Mouse (Mus musculus) hindbrain, embryonic 15.5 days (tissue): ENCODE results near the gene Smarcd2. TPM values are rescaled to one million over a fixed set of nuclear protein-coding genes. Genes with fewer than 3 reads are reported as not detected.

ENCODE experiments used
- ATAC-seq: fragments of 200-750 bp; cut with Nextera tagmentation; 2 replicates; pipeline ENCODE4 v1.8.0; 2017; ENCODE audit warnings: low read depth, moderate number of reproducible peaks, moderate TSS enrichment; ENCODE audit not compliant: low FRiP score
- H3K27ac ChIP-seq: fragments of 300-500 bp; sonication (generic); replicated peaks from 2 replicates; pipeline ENCODE4 v1.5.1; 2015; ENCODE audit warnings: mild to moderate bottlenecking, inconsistent platforms
- H3K27me3 ChIP-seq: fragments of 300-500 bp; sonication (generic); 2 replicates; pipeline ENCODE4 v1.6.1; 2015; ENCODE audit warnings: control low read depth, inconsistent platforms
- H3K36me3 ChIP-seq: fragments of 300-500 bp; sonication (generic); 2 replicates; pipeline ENCODE4 v1.6.1; 2015; ENCODE audit warnings: control low read depth, inconsistent platforms
- H3K4me1 ChIP-seq: fragments of 300-500 bp; sonication (generic); replicated peaks from 2 replicates; pipeline ENCODE4 v1.6.1; 2015; ENCODE audit warnings: control low read depth, inconsistent platforms
- H3K4me2 ChIP-seq: fragments of 300-500 bp; sonication (generic); 2 replicates; pipeline ENCODE4 v1.6.1; 2015; ENCODE audit warnings: moderate library complexity, mild to moderate bottlenecking, inconsistent platforms
- H3K4me3 ChIP-seq: fragments of 300-500 bp; sonication (generic); 2 replicates; pipeline ENCODE4 v1.5.1; 2015; ENCODE audit warnings: mild to moderate bottlenecking, inconsistent platforms
- H3K9ac ChIP-seq: fragments of 300-500 bp; sonication (generic); 2 replicates; pipeline ENCODE4 v1.6.1; 2015; ENCODE audit warnings: inconsistent platforms
- H3K9me3 ChIP-seq: fragments of 300-500 bp; sonication (generic); 2 replicates; pipeline ENCODE4 v1.6.1; 2016; ENCODE audit warnings: control low read depth, inconsistent platforms
- WGBS: fragments of 180-500 bp; shearing (Covaris S2); methylation state at CpG from one replicate; pipeline ENCODE4 v1.1.7; 2015; 5-methylcytosine and 5-hydroxymethylcytosine counted together
- polyA plus RNA-seq: library from polyadenylated mRNA; unstranded; fragments of >200 nt; fragmentation: Nextera tagmentation; extraction: Ambion mirVana; gene quantifications from 2 replicates; pipeline ENCODE4 v1.2.1, GENCODE M21; 2015

Gene Smarcd2
- polyA plus RNA-seq, 1 experiment from 2014 or later = 11.6 TPM

- H3K4me1 ChIP-seq = no peaks in the 10 kb centered on the region
- no peak overlapping the region for H3K4me2 ChIP-seq
- no peaks in the 10 kb centered on the region for H3K36me3 ChIP-seq
- H3K9ac ChIP-seq = no peak overlapping the region
- H3K4me3 ChIP-seq = no peak overlapping the region
- no peak for ATAC-seq
- no peaks in the 10 kb centered on the region for H3K9me3 ChIP-seq
- WGBS = 17% methylated on average over 2 of the region's 2 CpGs
- H3K27ac ChIP-seq = no peak overlapping the region
- no peaks in the 10 kb centered on the region for H3K27me3 ChIP-seq
Measured at GRCm38 (mm10) chr11:106302634-106303033, 29.9 kb upstream of the Smarcd2 start.

- no peak within 1 kb of the TSS for H3K9ac ChIP-seq
- no peak within 1 kb of the TSS for H3K27ac ChIP-seq
Measured at GRCm38 (mm10) chr11:106301765-106302164, 29.0 kb upstream of the Smarcd2 start, which contains the start of gene Gh. Gene Gh (minus strand): TSS chr11:106301865.

GRCm38 (mm10) chr11:106291861-106292260 lies 19.1 kb upstream of the Smarcd2 start:
- no peaks in the 10 kb centered on the region for H3K36me3 ChIP-seq
- H3K27ac ChIP-seq = no peak overlapping the region
- no peaks in the 10 kb centered on the region for H3K9me3 ChIP-seq
- ATAC-seq = no peak
- no peaks in the 10 kb centered on the region for H3K27me3 ChIP-seq
- no peak overlapping the region for H3K4me3 ChIP-seq
- no peak overlapping the region for H3K4me2 ChIP-seq
- H3K9ac ChIP-seq = no peak overlapping the region
- WGBS = 93% methylated on average over 2 of the region's 2 CpGs
- H3K4me1 ChIP-seq = no peaks in the 10 kb centered on the region

More at GRCm38 (mm10) chr11:106301765-106302164, 29.0 kb upstream of the Smarcd2 start, which contains the start of gene Gh:
- Histone ChIP-seq H3K9me3 (no peaks in the 10 kb centered on the region), H3K4me2 (no peak within 1 kb of the TSS), H3K4me1 (no peaks in the 10 kb centered on the region), H3K27me3 (no peaks in the 10 kb centered on the region), H3K36me3 (no peaks in the 10 kb centered on the region), H3K4me3 (no peak within 1 kb of the TSS)
- WGBS = 84% methylated on average over 9 of the region's 9 CpGs
- no peak for ATAC-seq

GRCm38 (mm10) chr11:106290376-106290775 lies 17.6 kb upstream of the Smarcd2 start:
- no peak overlapping the region for H3K4me3 ChIP-seq
- no peak overlapping the region for H3K9ac ChIP-seq
- H3K27ac ChIP-seq = no peak overlapping the region
- H3K4me2 ChIP-seq = no peak overlapping the region
- WGBS = 89% methylated on average over 5 of the region's 5 CpGs
- H3K27me3 ChIP-seq = no peaks in the 10 kb centered on the region
- H3K36me3 ChIP-seq = no peaks in the 10 kb centered on the region
- H3K9me3 ChIP-seq = no peaks in the 10 kb centered on the region
- no peak for ATAC-seq
- H3K4me1 ChIP-seq = no peaks in the 10 kb centered on the region

- Histone ChIP-seq H3K4me1 (no peaks in the 10 kb centered on the region), H3K9me3 (no peaks in the 10 kb centered on the region), H3K36me3 (no peaks in the 10 kb centered on the region), H3K4me3 (no peak overlapping the region), H3K4me2 (no peak overlapping the region), H3K27ac (no peak overlapping the region), H3K27me3 (no peaks in the 10 kb centered on the region), H3K9ac (no peak overlapping the region)
- no peak for ATAC-seq
- WGBS = 59% methylated on average over 8 of the region's 8 CpGs
Measured at GRCm38 (mm10) chr11:106289369-106289768, 16.6 kb upstream of the Smarcd2 start.

GRCm38 (mm10) chr11:106286987-106287386 lies 14.2 kb upstream of the Smarcd2 start:
- 68% methylated on average over 11 of the region's 11 CpGs for WGBS
- H3K27me3 ChIP-seq = no peaks in the 10 kb centered on the region
- H3K4me3 ChIP-seq = no peak overlapping the region
- no peak overlapping the region for H3K4me2 ChIP-seq
- no peak overlapping the region for H3K27ac ChIP-seq
- no peaks in the 10 kb centered on the region for H3K9me3 ChIP-seq
- ATAC-seq = no peak
- no peaks in the 10 kb centered on the region for H3K36me3 ChIP-seq
- H3K9ac ChIP-seq = no peak overlapping the region
- H3K4me1 ChIP-seq = no peaks in the 10 kb centered on the region

GRCm38 (mm10) chr11:106286206-106286605 lies 13.4 kb upstream of the Smarcd2 start:
- H3K9ac ChIP-seq = no peak overlapping the region
- no peaks in the 10 kb centered on the region for H3K9me3 ChIP-seq
- H3K27me3 ChIP-seq = no peaks in the 10 kb centered on the region
- no peak overlapping the region for H3K4me2 ChIP-seq
- 91% methylated on average over 7 of the region's 7 CpGs for WGBS
- H3K4me1 ChIP-seq = no peaks in the 10 kb centered on the region
- H3K27ac ChIP-seq = no peak overlapping the region
- H3K36me3 ChIP-seq = no peaks in the 10 kb centered on the region
- ATAC-seq = no peak
- no peak overlapping the region for H3K4me3 ChIP-seq

- Histone ChIP-seq H3K9me3 (no peaks in the 10 kb centered on the region), H3K9ac (no peak overlapping the region), H3K27ac (no peak overlapping the region), H3K4me3 (no peak overlapping the region), H3K27me3 (no peaks in the 10 kb centered on the region), H3K4me2 (no peak overlapping the region), H3K36me3 (no peaks in the 10 kb centered on the region), H3K4me1 (no peaks in the 10 kb centered on the region)
- WGBS = 68% methylated on average over 8 of the region's 8 CpGs
- no peak for ATAC-seq
Measured at GRCm38 (mm10) chr11:106284126-106284525, 11.4 kb upstream of the Smarcd2 start.

- WGBS = 93% methylated on average over 4 of the region's 4 CpGs
- H3K27me3 ChIP-seq = no peaks in the 10 kb centered on the region
- H3K4me1 ChIP-seq = no peaks in the 10 kb centered on the region
- no peak overlapping the region for H3K9ac ChIP-seq
- H3K36me3 ChIP-seq = no peaks in the 10 kb centered on the region
- H3K4me3 ChIP-seq = no peak overlapping the region
- H3K9me3 ChIP-seq = no peaks in the 10 kb centered on the region
- ATAC-seq = no peak
- no peak overlapping the region for H3K4me2 ChIP-seq
- H3K27ac ChIP-seq = no peak overlapping the region
Measured at GRCm38 (mm10) chr11:106283371-106283770, 10.6 kb upstream of the Smarcd2 start.

- Histone ChIP-seq H3K9ac (no peak overlapping the region), H3K27ac (no peak overlapping the region), H3K4me3 (no peak overlapping the region), H3K4me1 (no peaks in the 10 kb centered on the region), H3K9me3 (no peaks in the 10 kb centered on the region), H3K36me3 (no peaks in the 10 kb centered on the region), H3K4me2 (no peak overlapping the region), H3K27me3 (no peaks in the 10 kb centered on the region)
- 89% methylated on average over 6 of the region's 6 CpGs for WGBS
- ATAC-seq = no peak
Measured at GRCm38 (mm10) chr11:106282452-106282851, 9.7 kb upstream of the Smarcd2 start.

- Histone ChIP-seq H3K4me3 (peak within 1 kb of the TSS; percentile 23), H3K36me3 (no peaks in the 10 kb centered on the region), H3K9me3 (no peaks in the 10 kb centered on the region), H3K27ac (no peak within 1 kb of the TSS), H3K4me2 (peak within 1 kb of the TSS; percentile 55), H3K27me3 (no peaks in the 10 kb centered on the region), H3K4me1 (peaks cover 14% of the 10 kb centered on the region), H3K9ac (no peak within 1 kb of the TSS)
- 10% methylated on average over 25 of the region's 25 CpGs for WGBS
- peak; percentile 66 for ATAC-seq
Measured at GRCm38 (mm10) chr11:106276454-106276853, 3.7 kb upstream of the Smarcd2 start, which contains the start of gene Tcam1. Gene Tcam1 (plus strand): TSS chr11:106276672.

GRCm38 (mm10) chr11:106274971-106275411 lies 2.2 kb upstream of the Smarcd2 start:
- H3K9ac ChIP-seq = no peak overlapping the region
- no peak overlapping the region for H3K27ac ChIP-seq
- peaks cover 28% of the 10 kb centered on the region for H3K4me1 ChIP-seq
- H3K9me3 ChIP-seq = no peaks in the 10 kb centered on the region
- WGBS = 89% methylated on average over 7 of the region's 7 CpGs
- no peak overlapping the region for H3K4me3 ChIP-seq
- no peaks in the 10 kb centered on the region for H3K36me3 ChIP-seq
- no peak overlapping the region for H3K4me2 ChIP-seq
- H3K27me3 ChIP-seq = no peaks in the 10 kb centered on the region
- ATAC-seq = no peak

GRCm38 (mm10) chr11:106274374-106274773 lies 1.6 kb upstream of the Smarcd2 start:
- Histone ChIP-seq H3K9ac (no peak overlapping the region), H3K4me3 (no peak overlapping the region), H3K27me3 (no peaks in the 10 kb centered on the region), H3K4me1 (peaks cover 30% of the 10 kb centered on the region), H3K36me3 (no peaks in the 10 kb centered on the region), H3K9me3 (no peaks in the 10 kb centered on the region), H3K27ac (no peak overlapping the region), H3K4me2 (no peak overlapping the region)
- 94% methylated on average over 1 of the region's 1 CpGs for WGBS
- ATAC-seq = no peak
